Mouse (Mus musculus) liver, adult 2 months (tissue): ENCODE measurements around the gene AW011738. TPM values are rescaled to one million over a fixed set of nuclear protein-coding genes. Genes with fewer than 3 reads are reported as not detected.

ENCODE experiments used
- DNase-seq: peaks from one replicate; pipeline ENCODE4 v3.0.0-alpha.2; 2011; ENCODE audit warnings: low read depth, low spot score; ENCODE audit errors: extremely low read depth
- H3K27ac ChIP-seq: fragments of 200-500 bp; replicated peaks from 2 replicates; pipeline ENCODE4 v1.5.1; 2012; ENCODE audit warnings: low read depth, mild to moderate bottlenecking, control low read depth, inconsistent platforms, low read length; ENCODE audit not compliant: insufficient read depth
- H3K27me3 ChIP-seq: fragments of 200-500 bp; 2 replicates; pipeline ENCODE4 v1.6.1; 2012; ENCODE audit warnings: mild to moderate bottlenecking, moderate library complexity, low read length, inconsistent platforms; ENCODE audit not compliant: control insufficient read depth, insufficient read depth
- H3K36me3 ChIP-seq: fragments of 200-500 bp; 2 replicates; pipeline ENCODE4 v1.6.1; 2012; ENCODE audit warnings: low read length, inconsistent platforms; ENCODE audit not compliant: control insufficient read depth, insufficient read depth
- H3K4me1 ChIP-seq: fragments of 200-500 bp; 2 replicates; pipeline ENCODE4 v1.6.1; 2011; ENCODE audit warnings: low read length; ENCODE audit not compliant: control insufficient read depth, insufficient read depth
- H3K4me3 ChIP-seq: fragments of 200-500 bp; 2 replicates; pipeline ENCODE4 v1.5.1; 2011; ENCODE audit warnings: low read depth, mild to moderate bottlenecking, control low read depth, low read length, moderate library complexity; ENCODE audit not compliant: insufficient read depth
- H3K79me2 ChIP-seq: fragments of 200-500 bp; 2 replicates; pipeline ENCODE4 v1.6.1; 2012; ENCODE audit warnings: inconsistent platforms, mild to moderate bottlenecking, low read length, moderate library complexity; ENCODE audit not compliant: control insufficient read depth, insufficient read depth
- H3K9ac ChIP-seq: fragments of 200-500 bp; 2 replicates; pipeline ENCODE4 v1.6.1; 2012; ENCODE audit warnings: low read depth, mild to moderate bottlenecking, control low read depth, inconsistent platforms, low read length
- CTCF ChIP-seq: fragments of 200-500 bp; IDR thresholded peaks from 2 replicates; pipeline ENCODE4 v1.5.1; 2011; ENCODE audit warnings: low read depth, low read length, control low read depth
- POLR2A ChIP-seq: fragments of 200-500 bp; IDR thresholded peaks from 2 replicates; pipeline ENCODE4 v1.6.1; 2011; ENCODE audit warnings: low read length, control low read depth; ENCODE audit not compliant: insufficient read depth; ENCODE audit errors: extremely low read depth
- WGBS: fragments of 180-500 bp; shearing (Covaris S2); methylation state at CpG from one replicate; pipeline ENCODE4 v1.1.7; 2018; 5-methylcytosine and 5-hydroxymethylcytosine counted together
- polyA plus RNA-seq: library from polyadenylated mRNA; depleted of rRNA; stranded (reverse); fragments of >200 nt; gene quantifications from 2 replicates; pipeline ENCODE4 v1.2.3, GENCODE M21; 2012
- total RNA-seq: library from RNA; depleted of rRNA; stranded (reverse); fragments of >200 nt; gene quantifications from 2 replicates; pipeline ENCODE4 v1.2.3, GENCODE M21; 2014

The AW011738 gene
- total and polyA plus RNA-seq, 2 experiments = 2.5 to 3.7 TPM

DNA sequence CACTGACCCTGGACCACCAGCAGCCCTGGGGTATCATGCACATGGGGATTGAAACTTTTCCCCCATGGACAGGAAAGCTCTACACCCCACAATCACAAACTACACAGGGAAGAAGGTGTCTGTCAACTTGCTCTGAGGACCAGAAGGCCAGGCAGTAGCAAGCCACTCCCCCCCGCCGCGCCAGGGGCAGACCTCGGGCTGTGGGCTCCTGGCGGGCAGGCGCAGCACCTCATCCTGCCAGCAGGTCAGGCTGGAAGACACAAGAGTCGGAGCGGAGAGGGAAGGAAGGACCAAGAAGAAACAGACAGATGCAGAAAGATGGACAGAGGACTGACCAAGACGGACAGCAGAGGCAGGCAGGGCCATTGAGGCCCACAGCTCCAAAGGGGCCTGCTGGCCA, 25.5 kb upstream of the AW011738 start:
- H3K36me3 ChIP-seq = peaks cover 12% of the 10 kb centered on the region; the same call in 1 of the 2 replicates
- no peak for TF ChIP-seq CTCF
- TF ChIP-seq POLR2A = no peak
- H3K27me3 ChIP-seq = no peaks in the 10 kb centered on the region
- no peaks in the 10 kb centered on the region for H3K79me2 ChIP-seq
- H3K9ac ChIP-seq = no peak overlapping the region
- H3K4me1 ChIP-seq = no peaks in the 10 kb centered on the region
- H3K27ac ChIP-seq = no peak overlapping the region
- no peak for DNase-seq
- no peak overlapping the region for H3K4me3 ChIP-seq
- WGBS = 97% methylated on average over 9 of the region's 9 CpGs

DNA sequence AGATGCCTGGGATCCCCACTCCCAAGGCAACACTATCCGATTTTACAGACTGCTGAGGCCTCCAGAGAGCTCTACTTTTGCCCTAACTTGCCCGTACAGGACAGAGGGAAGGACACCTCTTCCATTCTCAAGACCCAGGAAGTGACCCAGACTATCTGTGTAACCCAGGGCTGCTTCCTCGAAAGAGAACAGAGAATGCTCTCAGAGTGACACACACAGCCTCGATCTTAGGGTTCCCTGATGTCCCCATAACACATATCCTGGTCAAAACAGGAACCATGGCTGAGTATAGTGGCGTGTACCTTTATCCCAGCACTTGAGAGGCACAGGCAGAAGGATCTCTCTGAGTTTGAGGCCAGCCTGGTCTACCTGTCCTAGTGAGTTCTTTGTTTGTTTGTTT, 19.4 kb upstream of the AW011738 start:
- H3K27me3 ChIP-seq = no peaks in the 10 kb centered on the region
- no peak overlapping the region for H3K27ac ChIP-seq
- no peak for DNase-seq
- no peaks in the 10 kb centered on the region for H3K4me1 ChIP-seq
- no peak overlapping the region for H3K9ac ChIP-seq
- H3K36me3 ChIP-seq = no peaks in the 10 kb centered on the region
- H3K4me3 ChIP-seq = no peak overlapping the region
- H3K79me2 ChIP-seq = no peaks in the 10 kb centered on the region; the same call in 1 of the 2 replicates
- 77% methylated on average over 5 of the region's 5 CpGs for WGBS
- TF ChIP-seq CTCF (no peak), POLR2A (no peak)

DNA sequence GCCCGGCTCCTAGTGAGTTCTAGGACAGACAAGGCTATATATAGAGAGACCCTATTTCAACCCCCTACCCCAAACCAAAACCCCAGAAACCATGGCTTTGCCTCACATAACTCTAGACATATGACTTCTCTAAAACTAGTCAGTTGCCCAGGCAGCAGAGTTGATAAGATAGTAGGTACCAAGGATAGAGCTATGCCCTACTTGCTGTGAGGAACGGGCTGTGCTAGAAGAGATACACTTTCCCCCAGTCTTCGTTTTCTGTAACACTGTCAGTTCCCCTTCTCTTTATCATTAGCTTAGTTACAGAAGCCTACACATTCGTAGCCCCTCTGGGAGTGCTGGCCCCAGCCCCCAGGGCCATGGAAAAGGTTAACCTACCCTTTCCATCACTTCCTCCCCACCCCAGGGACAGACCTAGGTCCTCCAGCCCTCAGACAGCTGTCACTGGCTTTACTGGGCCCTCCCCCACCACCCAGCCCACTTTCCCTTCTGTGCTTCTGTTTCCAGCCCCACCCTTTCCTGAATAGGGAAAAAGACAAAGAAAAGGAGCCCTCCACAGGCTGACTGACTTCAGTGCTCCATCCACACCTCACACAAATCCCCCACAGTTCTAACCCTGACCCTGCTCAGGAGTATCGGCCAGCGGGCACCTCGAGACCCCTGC, 18.7 kb upstream of the AW011738 start:
- TF ChIP-seq CTCF (no peak), POLR2A (no peak)
- WGBS = 84% methylated on average over 7 of the region's 7 CpGs
- DNase-seq = no peak
- no peak overlapping the region for H3K9ac ChIP-seq
- H3K79me2 ChIP-seq = no peaks in the 10 kb centered on the region; the same call in 1 of the 2 replicates
- H3K27me3 ChIP-seq = no peaks in the 10 kb centered on the region
- no peak overlapping the region for H3K4me3 ChIP-seq
- H3K36me3 ChIP-seq = no peaks in the 10 kb centered on the region
- H3K4me1 ChIP-seq = no peaks in the 10 kb centered on the region
- H3K27ac ChIP-seq = no peak overlapping the region

DNA sequence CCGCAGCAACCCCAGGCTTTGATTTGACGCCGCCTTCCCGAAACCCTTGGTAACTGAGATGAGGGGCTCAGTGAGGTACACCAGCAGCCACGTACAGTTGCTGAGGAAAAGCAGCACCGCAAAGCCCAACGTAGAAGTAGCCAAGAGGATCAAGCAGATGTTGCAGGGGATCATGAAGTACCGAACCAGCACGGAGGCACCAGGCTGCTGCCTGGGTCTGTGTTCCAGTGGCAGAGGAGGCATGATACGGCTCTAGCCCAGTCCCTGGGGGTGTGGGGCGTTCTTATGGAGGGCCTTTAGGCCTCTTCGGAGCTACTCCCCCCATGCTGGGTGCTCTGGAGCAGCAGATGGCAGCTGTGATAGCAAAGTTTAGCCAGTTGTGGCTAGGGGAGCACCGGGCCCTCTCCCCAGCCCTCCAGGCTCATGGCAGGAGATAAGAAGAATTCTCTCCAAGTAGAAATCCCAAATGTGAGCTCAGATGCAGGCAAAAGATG, 17.6 kb upstream of the AW011738 start:
- TF ChIP-seq POLR2A (no peak), CTCF (no peak)
- WGBS = 94% methylated on average over 13 of the region's 13 CpGs
- no peak overlapping the region for H3K27ac ChIP-seq
- no peaks in the 10 kb centered on the region for H3K4me1 ChIP-seq
- DNase-seq = no peak
- no peak overlapping the region for H3K4me3 ChIP-seq
- no peaks in the 10 kb centered on the region for H3K36me3 ChIP-seq
- no peak overlapping the region for H3K9ac ChIP-seq
- H3K79me2 ChIP-seq = no peaks in the 10 kb centered on the region; the same call in 1 of the 2 replicates
- no peaks in the 10 kb centered on the region for H3K27me3 ChIP-seq

DNA sequence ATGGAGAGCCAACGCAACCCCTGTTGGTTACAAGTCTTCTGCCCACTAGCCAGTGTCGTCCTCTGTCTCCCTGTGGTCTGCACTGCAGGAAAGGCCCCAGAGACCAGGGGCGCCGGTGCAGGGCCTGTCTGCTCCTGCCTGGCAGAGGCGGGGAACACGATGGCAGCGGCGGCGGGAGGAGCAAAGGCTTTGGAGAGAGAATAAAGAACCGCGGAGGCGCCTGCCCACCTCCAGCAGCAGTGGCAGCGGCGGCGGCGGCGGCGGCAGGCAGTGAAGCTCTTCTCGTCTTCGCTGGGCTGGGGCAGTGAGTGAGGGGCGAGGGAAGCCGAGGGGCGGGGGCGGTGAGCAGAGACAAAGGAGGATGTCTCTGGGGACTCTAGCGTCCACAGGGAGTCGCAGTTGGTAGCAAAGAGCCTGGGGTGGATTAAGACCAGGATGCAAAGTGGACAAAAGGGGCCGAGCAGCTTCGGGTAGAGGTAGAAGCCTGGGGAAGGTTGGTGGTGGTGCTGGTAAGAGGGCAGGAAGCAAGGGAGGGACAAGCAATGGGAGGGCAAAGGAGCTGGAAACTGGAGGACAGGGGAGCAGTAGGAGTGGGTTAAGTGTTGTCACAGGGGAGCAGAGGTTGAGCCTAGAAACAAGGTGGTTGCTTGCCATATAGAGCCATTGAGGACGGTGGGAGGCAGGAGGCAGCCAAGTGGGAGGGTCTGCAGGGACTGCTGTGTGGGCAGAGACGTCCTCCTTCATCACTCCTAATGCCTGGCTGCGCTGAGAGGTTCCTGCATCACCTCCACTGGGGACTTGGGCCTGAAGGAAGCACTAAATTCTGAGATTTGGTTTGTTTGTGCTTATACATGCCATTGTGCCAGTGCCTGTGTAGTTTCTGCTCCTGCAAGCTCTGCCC, 16.9 kb upstream of the AW011738 start:
- Histone ChIP-seq H3K27ac (no peak overlapping the region), H3K9ac (no peak overlapping the region), H3K4me3 (no peak overlapping the region), H3K79me2 (no peaks in the 10 kb centered on the region; the same call in 1 of the 2 replicates), H3K36me3 (no peaks in the 10 kb centered on the region), H3K27me3 (no peaks in the 10 kb centered on the region), H3K4me1 (no peaks in the 10 kb centered on the region)
- no peak for TF ChIP-seq POLR2A
- no peak for TF ChIP-seq CTCF
- DNase-seq = no peak
- WGBS = 82% methylated on average over 31 of the region's 31 CpGs
